Mouse (Mus musculus) forebrain, postnatal 0 days (tissue): ENCODE measurements around the gene Col13a1. TPM values are rescaled to one million over a fixed set of nuclear protein-coding genes. Genes with fewer than 3 reads are reported as not detected.

ENCODE experiments used
- ATAC-seq: fragments of 200-750 bp; cut with Nextera tagmentation; 2 replicates; pipeline ENCODE4 v1.8.0; 2017; ENCODE audit warnings: mild to moderate bottlenecking, moderate library complexity
- DNase-seq: peaks from one replicate; pipeline ENCODE4 v3.0.0-alpha.2; 2015
- H3K27ac ChIP-seq: fragments of 300-500 bp; sonication (generic); 2 replicates; pipeline ENCODE4 v1.5.1; 2014; ENCODE audit warnings: low read depth, mild to moderate bottlenecking, antibody characterized with exemption, low read length, moderate library complexity, mixed read lengths
- H3K27me3 ChIP-seq: fragments of 300-500 bp; sonication (generic); 2 replicates; pipeline ENCODE4 v1.6.1; 2014; ENCODE audit warnings: mild to moderate bottlenecking, low read length, mixed read lengths; ENCODE audit not compliant: insufficient read depth
- H3K36me3 ChIP-seq: fragments of 300-500 bp; sonication (generic); 2 replicates; pipeline ENCODE4 v1.6.1; 2014; ENCODE audit warnings: mild to moderate bottlenecking, moderate library complexity; ENCODE audit not compliant: insufficient read depth
- H3K4me1 ChIP-seq: fragments of 300-500 bp; sonication (generic); 2 replicates; pipeline ENCODE4 v1.6.1; 2014; ENCODE audit warnings: antibody characterized with exemption; ENCODE audit not compliant: insufficient read depth
- H3K4me2 ChIP-seq: fragments of 300-500 bp; sonication (generic); 2 replicates; pipeline ENCODE4 v1.6.1; 2014; ENCODE audit warnings: low read depth, mild to moderate bottlenecking, moderate library complexity
- H3K4me3 ChIP-seq: fragments of 300-500 bp; sonication (generic); 2 replicates; pipeline ENCODE4 v1.5.1; 2014; ENCODE audit warnings: low read depth, low read length, mixed read lengths
- H3K9ac ChIP-seq: fragments of 300-500 bp; sonication (generic); 2 replicates; pipeline ENCODE4 v1.6.1; 2014; ENCODE audit warnings: mild to moderate bottlenecking
- H3K9me3 ChIP-seq: fragments of 300-500 bp; sonication (generic); 2 replicates; pipeline ENCODE4 v1.6.1; 2016; ENCODE audit warnings: low read length
- CTCF ChIP-seq: sonication (generic); IDR thresholded peaks from 2 replicates; pipeline ENCODE4 v1.5.1; 2016; ENCODE audit warnings: antibody characterized with exemption, control low read depth, low read depth
- WGBS: fragments of 180-500 bp; shearing (Covaris S2); extraction: QIAGEN DNeasy Blood & Tissue Kit; methylation state at CpG from one replicate; pipeline ENCODE4 v1.1.7; 2014; 5-methylcytosine and 5-hydroxymethylcytosine counted together
- polyA plus RNA-seq: library from polyadenylated mRNA; unstranded; fragments of >200 nt; fragmentation: Nextera tagmentation; extraction: Ambion mirVana; gene quantifications from 2 replicates; pipeline ENCODE4 v1.2.1, GENCODE M21; 2015
- total RNA-seq: library from RNA; depleted of rRNA; stranded (reverse); fragments of >200 nt; gene quantifications from 2 replicates; pipeline ENCODE4 v1.2.3, GENCODE M21; 2014; rRNA removed

Col13a1 gene
- total and polyA plus RNA-seq, 2 experiments from 2014 or later: 1.1 to 3.7 TPM

- Histone ChIP-seq H3K9me3 (no peaks in the 10 kb centered on the region), H3K4me1 (no peaks in the 10 kb centered on the region), H3K27me3 (no peaks in the 10 kb centered on the region), H3K27ac (no peak overlapping the region), H3K4me3 (no peak overlapping the region), H3K36me3 (no peaks in the 10 kb centered on the region), H3K9ac (no peak overlapping the region), H3K4me2 (no peak overlapping the region)
- ATAC-seq: no peak
- WGBS: 74% methylated on average over 10 of the region's 10 CpGs
- DNase-seq: no peak
- TF ChIP-seq CTCF: no peak
Observed at GRCm38 (mm10) chr10:61794971-61795370, 183.9 kb downstream of the Col13a1 start.

DNA sequence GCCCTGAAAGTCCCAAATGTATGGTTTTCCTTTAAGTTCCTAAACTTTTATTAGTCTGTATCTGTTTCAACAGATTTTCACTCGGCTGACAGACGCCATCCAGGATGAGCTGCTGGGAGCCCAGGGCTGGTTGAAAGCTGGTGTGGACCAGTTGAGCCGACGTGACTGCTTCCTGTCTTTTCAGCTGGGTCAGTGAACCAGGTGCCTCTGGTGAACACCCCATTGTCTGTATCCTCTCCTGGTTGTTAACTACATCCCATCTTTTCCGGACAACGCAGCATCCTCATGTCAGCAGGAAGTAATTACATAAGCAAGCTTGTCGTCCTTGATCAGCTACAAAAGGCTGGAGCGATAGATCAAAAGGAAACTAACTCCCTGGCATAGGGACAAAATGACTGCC, 185.9 kb downstream of the Col13a1 start:
- H3K27ac ChIP-seq: no peak overlapping the region
- H3K27me3 ChIP-seq: no peaks in the 10 kb centered on the region
- WGBS: 57% methylated on average over 8 of the region's 8 CpGs
- no peak for ATAC-seq
- H3K9ac ChIP-seq: no peak overlapping the region
- no peaks in the 10 kb centered on the region for H3K36me3 ChIP-seq
- no peak for DNase-seq
- H3K4me1 ChIP-seq: no peaks in the 10 kb centered on the region
- TF ChIP-seq CTCF: no peak
- H3K9me3 ChIP-seq: no peaks in the 10 kb centered on the region
- no peak overlapping the region for H3K4me2 ChIP-seq
- H3K4me3 ChIP-seq: no peak overlapping the region

- H3K4me2 ChIP-seq: no peak overlapping the region
- H3K4me1 ChIP-seq: 0 out of 2 replicates have a peak, but pooled peaks cover 4% of the 10 kb centered on the region
- WGBS: 96% methylated on average over 5 of the region's 5 CpGs
- no peaks in the 10 kb centered on the region for H3K9me3 ChIP-seq
- no peak overlapping the region for H3K4me3 ChIP-seq
- H3K27ac ChIP-seq: no peak overlapping the region
- no peak overlapping the region for H3K9ac ChIP-seq
- no peaks in the 10 kb centered on the region for H3K36me3 ChIP-seq
- no peak for TF ChIP-seq CTCF
- no peaks in the 10 kb centered on the region for H3K27me3 ChIP-seq
- DNase-seq: no peak
- ATAC-seq: no peak
Observed at GRCm38 (mm10) chr10:61788499-61788898, 190.4 kb downstream of the Col13a1 start.

Other genes starting within 250 kb of the Col13a1 start
- 129 and 143 TPM in 2 replicates for gene H2afy2, start 195.0 kb downstream of the Col13a1 start, total RNA-seq
- 175 and 191 TPM in 2 replicates for gene H2afy2, start 195.0 kb downstream of the Col13a1 start, polyA plus RNA-seq
- not detected in 2 replicates for gene Neurog3, start 154.0 kb upstream of the Col13a1 start, total RNA-seq
- gene Neurog3, start 154.0 kb upstream of the Col13a1 start, polyA plus RNA-seq: not detected in 2 replicates
- gene Fam241b, start 164.8 kb upstream of the Col13a1 start, total RNA-seq: 118 and 120 TPM in 2 replicates
- gene Fam241b, start 164.8 kb upstream of the Col13a1 start, polyA plus RNA-seq: 193 and 196 TPM in 2 replicates